Mouse (Mus musculus): ENCODE results near the gene Scn7a.

DNA sequence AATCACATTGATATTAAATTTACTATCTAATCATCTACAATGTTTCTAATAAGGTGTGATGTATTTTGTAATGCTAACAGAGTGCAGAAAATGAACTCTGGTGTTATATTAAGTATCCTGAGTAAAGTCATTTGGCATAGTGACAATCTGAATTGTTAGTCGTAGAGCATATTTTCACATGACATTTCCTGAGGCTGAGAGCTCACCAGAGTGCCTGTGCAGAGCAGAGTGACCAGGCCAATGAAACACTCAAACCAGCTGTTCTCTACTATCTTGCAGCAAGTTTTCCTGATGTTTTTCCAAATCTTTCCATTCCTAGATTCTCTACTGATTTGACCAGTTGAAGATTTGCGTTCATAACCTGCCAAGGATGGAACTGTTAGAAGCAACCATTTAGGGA is 92.4 kb downstream of the Scn7a start:
- TF ChIP-seq POLR2A (IDR thresholded peaks at IDR 0.05; ENCODE audit: extremely low read depth, insufficient read depth, low read length) = no peak
- TF ChIP-seq CTCF (IDR thresholded peaks at IDR 0.05; ENCODE audit: extremely low read depth, insufficient read depth, low read length) = no peak

Data from cortical plate, adult 2 months (tissue).